Mouse (Mus musculus): Measurements from ENCODE around the gene S100a9. TPM values are rescaled to one million over a fixed set of nuclear protein-coding genes. Genes with fewer than 3 reads are reported as not detected.

The S100a9 gene
- total RNA-seq, 1 experiment, result not detected

GRCm38 (mm10) chr3:90702244-90702643 is 6.7 kb upstream of the S100a9 start:
- H3K4me1 ChIP-seq (ENCODE audit: control insufficient read depth in 2 of 2, insufficient read depth in 2 of 2, low read length in 2 of 2, poor library complexity in 1 of 2), result no peaks in the 10 kb centered on the region
- H3K36me3 ChIP-seq (ENCODE audit: control insufficient read depth, insufficient read depth, low read length, poor library complexity, severe bottlenecking), result no peaks in the 10 kb centered on the region
- no peaks in the 10 kb centered on the region for H3K9me3 ChIP-seq (ENCODE audit: control insufficient read depth, insufficient read depth, low read depth, low read length)
- H3K4me3 ChIP-seq (ENCODE audit: insufficient read depth in 1 of 2, low read depth in 1 of 2, low read length in 2 of 2, poor library complexity in 1 of 2, severe bottlenecking in 1 of 2), result no peak overlapping the region
- H3K27ac ChIP-seq (ENCODE audit: insufficient read depth, low read depth, low read length, poor library complexity, severe bottlenecking), result no peak overlapping the region
- in situ Hi-C loops (cut with MboI; ENCODE audit: low sequenced_read_pairs in 2 of 2, unreplicated experiment in 2 of 2), result no loop called here
- DNase-seq (ENCODE audit: low read depth, low spot score), result no peak
- no peak overlapping the region for H3K9ac ChIP-seq (ENCODE audit: insufficient read depth, low read depth, low read length, poor library complexity, severe bottlenecking)
- TF ChIP-seq CHD2 (IDR thresholded peaks at IDR 0.05; ENCODE audit: low read depth, low read length) (no peak), HCFC1 (IDR thresholded peaks at IDR 0.05; ENCODE audit: borderline replicate concordance, insufficient read depth, low read length) (no peak), ZC3H11A (IDR thresholded peaks at IDR 0.05; ENCODE audit: borderline replicate concordance, low read depth, low read length) (no peak), MAFK (IDR thresholded peaks at IDR 0.05; ENCODE audit: insufficient read depth, low read depth, low read length) (no peak), ZNF384 (IDR thresholded peaks at IDR 0.05; ENCODE audit: low read depth, low read length) (no peak)

GRCm38 (mm10) chr3:90693496-90693895 is 2.0 kb downstream of the S100a9 start:
- H3K36me3 ChIP-seq (ENCODE audit: control insufficient read depth, insufficient read depth, low read length, poor library complexity, severe bottlenecking), result no peaks in the 10 kb centered on the region
- H3K4me3 ChIP-seq (ENCODE audit: insufficient read depth in 1 of 2, low read depth in 1 of 2, low read length in 2 of 2, poor library complexity in 1 of 2, severe bottlenecking in 1 of 2), result no peak overlapping the region
- H3K9me3 ChIP-seq (ENCODE audit: control insufficient read depth, insufficient read depth, low read depth, low read length), result no peaks in the 10 kb centered on the region
- H3K4me1 ChIP-seq (ENCODE audit: control insufficient read depth in 2 of 2, insufficient read depth in 2 of 2, low read length in 2 of 2, poor library complexity in 1 of 2), result no peaks in the 10 kb centered on the region
- H3K9ac ChIP-seq (ENCODE audit: insufficient read depth, low read depth, low read length, poor library complexity, severe bottlenecking), result no peak overlapping the region
- TF ChIP-seq ZC3H11A (IDR thresholded peaks at IDR 0.05; ENCODE audit: borderline replicate concordance, low read depth, low read length), result no peak
- TF ChIP-seq HCFC1 (IDR thresholded peaks at IDR 0.05; ENCODE audit: borderline replicate concordance, insufficient read depth, low read length), result no peak
- no peak for TF ChIP-seq CHD2 (IDR thresholded peaks at IDR 0.05; ENCODE audit: low read depth, low read length)
- no peak for TF ChIP-seq MAFK (IDR thresholded peaks at IDR 0.05; ENCODE audit: insufficient read depth, low read depth, low read length)
- no peak for TF ChIP-seq ZNF384 (IDR thresholded peaks at IDR 0.05; ENCODE audit: low read depth, low read length)
- in situ Hi-C loops (cut with MboI; ENCODE audit: low sequenced_read_pairs in 2 of 2, unreplicated experiment in 2 of 2), result no loop called here
- no peak overlapping the region for H3K27ac ChIP-seq (ENCODE audit: insufficient read depth, low read depth, low read length, poor library complexity, severe bottlenecking)
- no peak for DNase-seq (ENCODE audit: low read depth, low spot score)

GRCm38 (mm10) chr3:90686835-90687234 is 8.7 kb downstream of the S100a9 start:
- H3K9me3 ChIP-seq (ENCODE audit: control insufficient read depth, insufficient read depth, low read depth, low read length), result no peaks in the 10 kb centered on the region
- H3K9ac ChIP-seq (ENCODE audit: insufficient read depth, low read depth, low read length, poor library complexity, severe bottlenecking), result no peak overlapping the region
- TF ChIP-seq MAFK (IDR thresholded peaks at IDR 0.05; ENCODE audit: insufficient read depth, low read depth, low read length) (no peak), HCFC1 (IDR thresholded peaks at IDR 0.05; ENCODE audit: borderline replicate concordance, insufficient read depth, low read length) (no peak), ZNF384 (IDR thresholded peaks at IDR 0.05; ENCODE audit: low read depth, low read length) (no peak)
- H3K27ac ChIP-seq (ENCODE audit: insufficient read depth, low read depth, low read length, poor library complexity, severe bottlenecking), result no peak overlapping the region
- in situ Hi-C loops (cut with MboI; ENCODE audit: low sequenced_read_pairs in 2 of 2, unreplicated experiment in 2 of 2), result no loop called here
- no peak overlapping the region for H3K4me3 ChIP-seq (ENCODE audit: insufficient read depth in 1 of 2, low read depth in 1 of 2, low read length in 2 of 2, poor library complexity in 1 of 2, severe bottlenecking in 1 of 2)
- no peaks in the 10 kb centered on the region for H3K36me3 ChIP-seq (ENCODE audit: control insufficient read depth, insufficient read depth, low read length, poor library complexity, severe bottlenecking)
- DNase-seq (ENCODE audit: low read depth, low spot score), result no peak
- no peaks in the 10 kb centered on the region for H3K4me1 ChIP-seq (ENCODE audit: control insufficient read depth in 2 of 2, insufficient read depth in 2 of 2, low read length in 2 of 2, poor library complexity in 1 of 2)

GRCm38 (mm10) chr3:90683929-90684328 is 11.6 kb downstream of the S100a9 start:
- no peak for TF ChIP-seq ZNF384 (IDR thresholded peaks at IDR 0.05; ENCODE audit: low read depth, low read length)
- no peak for TF ChIP-seq CHD2 (IDR thresholded peaks at IDR 0.05; ENCODE audit: low read depth, low read length)
- TF ChIP-seq HCFC1 (IDR thresholded peaks at IDR 0.05; ENCODE audit: borderline replicate concordance, insufficient read depth, low read length), result no peak
- TF ChIP-seq MAFK (IDR thresholded peaks at IDR 0.05; ENCODE audit: insufficient read depth, low read depth, low read length), result no peak
- no peak for TF ChIP-seq ZC3H11A (IDR thresholded peaks at IDR 0.05; ENCODE audit: borderline replicate concordance, low read depth, low read length)
- Histone ChIP-seq H3K27ac (ENCODE audit: insufficient read depth, low read depth, low read length, poor library complexity, severe bottlenecking) (no peak overlapping the region), H3K9ac (ENCODE audit: insufficient read depth, low read depth, low read length, poor library complexity, severe bottlenecking) (no peak overlapping the region), H3K36me3 (ENCODE audit: control insufficient read depth, insufficient read depth, low read length, poor library complexity, severe bottlenecking) (no peaks in the 10 kb centered on the region), H3K9me3 (ENCODE audit: control insufficient read depth, insufficient read depth, low read depth, low read length) (no peaks in the 10 kb centered on the region), H3K4me3 (ENCODE audit: insufficient read depth in 1 of 2, low read depth in 1 of 2, low read length in 2 of 2, poor library complexity in 1 of 2, severe bottlenecking in 1 of 2) (no peak overlapping the region), H3K4me1 (ENCODE audit: control insufficient read depth in 2 of 2, insufficient read depth in 2 of 2, low read length in 2 of 2, poor library complexity in 1 of 2) (no peaks in the 10 kb centered on the region)
- no peak for DNase-seq (ENCODE audit: low read depth, low spot score)
- in situ Hi-C loops (cut with MboI; ENCODE audit: low sequenced_read_pairs in 2 of 2, unreplicated experiment in 2 of 2), result no loop called here

- in situ Hi-C loops (cut with MboI; ENCODE audit: low sequenced_read_pairs in 2 of 2, unreplicated experiment in 2 of 2), result no loop called here
- DNase-seq (ENCODE audit: low read depth, low spot score), result no peak
- no peak overlapping the region for H3K9ac ChIP-seq (ENCODE audit: insufficient read depth, low read depth, low read length, poor library complexity, severe bottlenecking)
- no peaks in the 10 kb centered on the region for H3K9me3 ChIP-seq (ENCODE audit: control insufficient read depth, insufficient read depth, low read depth, low read length)
- H3K4me1 ChIP-seq (ENCODE audit: control insufficient read depth in 2 of 2, insufficient read depth in 2 of 2, low read length in 2 of 2, poor library complexity in 1 of 2), result no peaks in the 10 kb centered on the region
- no peak overlapping the region for H3K27ac ChIP-seq (ENCODE audit: insufficient read depth, low read depth, low read length, poor library complexity, severe bottlenecking)
- H3K4me3 ChIP-seq (ENCODE audit: insufficient read depth in 1 of 2, low read depth in 1 of 2, low read length in 2 of 2, poor library complexity in 1 of 2, severe bottlenecking in 1 of 2), result no peak overlapping the region
- H3K36me3 ChIP-seq (ENCODE audit: control insufficient read depth, insufficient read depth, low read length, poor library complexity, severe bottlenecking), result no peaks in the 10 kb centered on the region
- TF ChIP-seq ZNF384 (IDR thresholded peaks at IDR 0.05; ENCODE audit: low read depth, low read length) (no peak), ZC3H11A (IDR thresholded peaks at IDR 0.05; ENCODE audit: borderline replicate concordance, low read depth, low read length) (no peak), CHD2 (IDR thresholded peaks at IDR 0.05; ENCODE audit: low read depth, low read length) (no peak), HCFC1 (IDR thresholded peaks at IDR 0.05; ENCODE audit: borderline replicate concordance, insufficient read depth, low read length) (no peak), MAFK (IDR thresholded peaks at IDR 0.05; ENCODE audit: insufficient read depth, low read depth, low read length) (no peak)
Observed at GRCm38 (mm10) chr3:90678656-90679055, 16.9 kb downstream of the S100a9 start.

All from ES-E14 (cell line).